Mouse (Mus musculus) cortical plate, adult 2 months (tissue): ENCODE results near the gene Cd207. TPM values are rescaled to one million over a fixed set of nuclear protein-coding genes. Genes with fewer than 3 reads are reported as not detected.
"Not testable (repeated sequence)": the region's sequence is repeated elsewhere in the genome, so short reads cannot be mapped to it uniquely, and the experiment has no call there.

Source experiments
- H3K27ac ChIP-seq: fragments of 200-500 bp; 2 replicates; pipeline ENCODE4 v1.5.1; 2012; ENCODE audit warnings: low read length, control low read depth, inconsistent platforms; ENCODE audit not compliant: insufficient read depth
- H3K4me1 ChIP-seq: fragments of 200-500 bp; 2 replicates; pipeline ENCODE4 v1.6.1; 2011; ENCODE audit warnings: low read length; ENCODE audit not compliant: control insufficient read depth, insufficient read depth
- H3K4me3 ChIP-seq: fragments of 200-500 bp; 2 replicates; pipeline ENCODE4 v1.5.1; 2011; ENCODE audit warnings: mild to moderate bottlenecking, low read length, control low read depth; ENCODE audit not compliant: insufficient read depth
- CTCF ChIP-seq: fragments of 200-500 bp; IDR thresholded peaks from 2 replicates; pipeline ENCODE4 v1.5.1; 2011; ENCODE audit warnings: mild to moderate bottlenecking, control low read depth, low read length; ENCODE audit not compliant: insufficient read depth; ENCODE audit errors: extremely low read depth
- POLR2A ChIP-seq: fragments of 200-500 bp; IDR thresholded peaks from 2 replicates; pipeline ENCODE4 v1.6.1; 2011; ENCODE audit warnings: mild to moderate bottlenecking, low read length, control low read depth; ENCODE audit not compliant: insufficient read depth; ENCODE audit errors: extremely low read depth
- polyA plus RNA-seq: library from polyadenylated mRNA; depleted of rRNA; stranded (reverse); fragments of >200 nt; gene quantifications from 2 replicates; pipeline ENCODE4 v1.2.3, GENCODE M21; 2012; rRNA removed

The Cd207 gene
- polyA plus RNA-seq, 1 experiment = not detected

DNA sequence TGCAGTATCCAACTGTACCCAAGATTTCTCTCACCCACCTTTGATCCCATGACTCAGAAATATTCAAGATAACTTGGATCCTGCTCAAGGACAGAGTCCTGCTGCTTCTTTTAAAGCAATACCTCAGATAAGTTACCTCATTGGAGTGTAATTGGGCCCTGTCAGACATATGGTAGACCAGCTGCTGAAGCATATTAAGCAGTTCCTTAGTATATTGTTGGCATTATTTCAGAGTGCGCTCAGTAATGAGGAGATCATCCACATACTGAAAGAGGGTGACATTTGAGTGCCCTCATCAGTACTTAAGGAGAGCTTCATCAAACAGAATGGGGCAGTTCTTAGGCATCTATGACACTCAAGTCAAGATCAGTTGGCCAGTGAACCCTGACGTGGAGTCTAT lies 12.6 kb downstream of the Cd207 start:
- no peaks in the 10 kb centered on the region for H3K4me1 ChIP-seq
- H3K4me3 ChIP-seq = no peak overlapping the region
- TF ChIP-seq CTCF (no peak), POLR2A (no peak)
- no peak overlapping the region for H3K27ac ChIP-seq

- TF ChIP-seq POLR2A (no peak), CTCF (no peak)
- Histone ChIP-seq H3K4me3 (no peak overlapping the region), H3K4me1 (no peaks in the 10 kb centered on the region), H3K27ac (no peak overlapping the region)
These were observed 16.8 kb downstream of the Cd207 start for GRCm38 (mm10) chr6:83660821-83661220.

DNA sequence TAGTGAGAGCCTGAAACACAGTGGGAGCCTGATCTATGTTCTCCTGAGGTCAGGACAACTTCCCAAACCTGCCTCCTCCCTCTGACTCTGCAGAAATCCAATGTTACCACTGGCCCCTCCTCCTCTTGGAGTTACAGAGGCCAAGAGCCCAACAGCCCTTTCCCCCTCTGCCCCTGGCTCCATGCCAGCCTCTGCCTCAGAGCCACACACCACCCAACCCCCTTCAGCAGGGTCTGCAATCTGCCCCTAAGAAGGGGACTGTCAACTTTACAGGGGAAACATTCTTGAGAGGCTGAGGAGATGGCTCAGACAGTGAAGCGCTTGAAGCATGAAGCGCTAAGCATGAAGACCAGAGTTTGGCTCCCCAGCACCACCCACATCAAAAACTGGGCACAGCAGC lies 21.6 kb downstream of the Cd207 start, which contains the start of gene Clec4f:
TSS of gene Clec4f (minus strand) at position 101 of the 400 bp plus-strand sequence.
- Histone ChIP-seq H3K4me3 (no peak within 1 kb of the TSS), H3K4me1 (no peaks in the 10 kb centered on the region), H3K27ac (no peak within 1 kb of the TSS)
- TF ChIP-seq CTCF (no peak), POLR2A (no peak)

DNA sequence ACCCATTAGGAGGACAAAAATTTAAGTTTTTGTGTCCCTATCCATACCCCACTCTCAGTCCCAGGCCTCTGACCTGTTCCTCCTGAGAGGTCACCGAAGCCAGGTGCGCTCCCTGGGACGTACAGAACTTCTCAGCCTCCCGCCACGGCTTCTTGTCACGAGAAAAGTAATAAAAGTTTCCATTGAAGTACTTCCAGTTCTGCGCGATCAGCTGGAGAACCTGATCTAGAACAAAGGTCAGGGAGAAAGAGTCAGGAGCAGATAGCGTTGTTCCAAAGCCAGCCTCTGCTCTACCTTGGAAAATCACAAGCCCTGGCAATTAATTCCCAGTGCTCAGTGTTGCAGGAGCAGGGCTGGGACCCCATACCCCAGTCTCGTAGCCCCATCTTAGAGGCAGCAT lies 30.9 kb downstream of the Cd207 start:
- Histone ChIP-seq H3K4me1 (no peaks in the 10 kb centered on the region), H3K27ac (no peak overlapping the region), H3K4me3 (no peak overlapping the region)
- no peak for TF ChIP-seq POLR2A
- TF ChIP-seq CTCF = no peak

GRCm38 (mm10) chr6:83635329-83635728 lies 42.3 kb downstream of the Cd207 start:
- Histone ChIP-seq H3K4me1 (no peaks in the 10 kb centered on the region), H3K27ac (no peak overlapping the region), H3K4me3 (no peak overlapping the region)
- TF ChIP-seq POLR2A (no peak), CTCF (no peak)

- not testable (repeated sequence) for H3K27ac ChIP-seq, H3K4me3 ChIP-seq, H3K4me1 ChIP-seq
These were observed 43.0 kb downstream of the Cd207 start for GRCm38 (mm10) chr6:83634631-83635030.

- H3K4me3 ChIP-seq, H3K4me1 ChIP-seq, H3K27ac ChIP-seq: not testable (repeated sequence)
These were observed 43.6 kb downstream of the Cd207 start for GRCm38 (mm10) chr6:83634106-83634505.

GRCm38 (mm10) chr6:83631815-83632214 lies 45.8 kb downstream of the Cd207 start:
- H3K4me3 ChIP-seq = no peak overlapping the region
- H3K4me1 ChIP-seq = no peaks in the 10 kb centered on the region
- TF ChIP-seq POLR2A = no peak
- no peak for TF ChIP-seq CTCF
- H3K27ac ChIP-seq = no peak overlapping the region

DNA sequence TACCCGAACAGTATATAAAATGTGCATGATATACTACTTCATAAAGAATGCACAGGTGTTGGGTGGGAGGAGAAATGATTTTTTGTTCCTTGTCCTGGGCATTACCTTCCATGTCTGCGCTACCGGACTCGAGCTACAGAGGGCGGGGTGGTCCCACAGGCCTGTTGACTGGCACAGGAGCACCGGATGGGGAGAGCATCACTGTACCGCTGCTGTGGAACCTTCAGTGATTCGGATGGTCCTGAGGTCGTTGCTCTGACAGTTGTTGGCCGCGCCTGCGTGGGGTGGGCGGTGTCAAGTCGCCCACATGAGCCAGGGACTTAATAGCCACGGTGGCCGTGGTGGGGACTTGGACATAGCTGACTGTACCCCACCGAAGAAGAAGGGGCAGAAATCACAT lies 50.9 kb downstream of the Cd207 start:
- H3K27ac ChIP-seq = no peak overlapping the region
- no peak for TF ChIP-seq CTCF
- no peak for TF ChIP-seq POLR2A
- no peak overlapping the region for H3K4me3 ChIP-seq
- H3K4me1 ChIP-seq = no peaks in the 10 kb centered on the region

Other genes with a start within 250 kb of the Cd207 start
- 16.6 TPM in 2 replicates for gene Tet3, start 218.8 kb downstream of the Cd207 start, polyA plus RNA-seq
- 53.9 and 57.2 TPM in 2 replicates for gene Dguok, start 170.9 kb downstream of the Cd207 start, polyA plus RNA-seq
- 0.79 and 1.9 TPM in 2 replicates for gene Actg2, start 141.6 kb downstream of the Cd207 start, polyA plus RNA-seq
- gene Stambp, start 105.1 kb downstream of the Cd207 start, polyA plus RNA-seq = 36.4 and 37.4 TPM in 2 replicates
- gene Clec4f, start 21.7 kb downstream of the Cd207 start, polyA plus RNA-seq = not detected in 2 replicates
- gene Vax2, start 33.4 kb upstream of the Cd207 start, polyA plus RNA-seq = not detected in 2 replicates
- gene Atp6v1b1, start 65.1 kb upstream of the Cd207 start, polyA plus RNA-seq = not detected in 2 replicates
- not detected in 2 replicates for gene Ankrd53, start 84.8 kb upstream of the Cd207 start, polyA plus RNA-seq
- 39.8 and 41.4 TPM in 2 replicates for gene Tex261, start 98.0 kb upstream of the Cd207 start, polyA plus RNA-seq
- gene Nagk, start 117.1 kb upstream of the Cd207 start, polyA plus RNA-seq = 38.7 and 40.5 TPM in 2 replicates
- 41.4 and 44.5 TPM in 2 replicates for gene Paip2b, start 153.9 kb upstream of the Cd207 start, polyA plus RNA-seq
- 50.8 and 58.4 TPM in 2 replicates for gene Zfp638, start 189.3 kb upstream of the Cd207 start, polyA plus RNA-seq